Mouse (Mus musculus): Measurements from ENCODE around the gene Mcoln1. TPM values are rescaled to one million over a fixed set of nuclear protein-coding genes. Genes with fewer than 3 reads are reported as not detected.

Gene Mcoln1
- 31.9 TPM for polyA plus RNA-seq (2017; shearing (Covaris generic))

DNA sequence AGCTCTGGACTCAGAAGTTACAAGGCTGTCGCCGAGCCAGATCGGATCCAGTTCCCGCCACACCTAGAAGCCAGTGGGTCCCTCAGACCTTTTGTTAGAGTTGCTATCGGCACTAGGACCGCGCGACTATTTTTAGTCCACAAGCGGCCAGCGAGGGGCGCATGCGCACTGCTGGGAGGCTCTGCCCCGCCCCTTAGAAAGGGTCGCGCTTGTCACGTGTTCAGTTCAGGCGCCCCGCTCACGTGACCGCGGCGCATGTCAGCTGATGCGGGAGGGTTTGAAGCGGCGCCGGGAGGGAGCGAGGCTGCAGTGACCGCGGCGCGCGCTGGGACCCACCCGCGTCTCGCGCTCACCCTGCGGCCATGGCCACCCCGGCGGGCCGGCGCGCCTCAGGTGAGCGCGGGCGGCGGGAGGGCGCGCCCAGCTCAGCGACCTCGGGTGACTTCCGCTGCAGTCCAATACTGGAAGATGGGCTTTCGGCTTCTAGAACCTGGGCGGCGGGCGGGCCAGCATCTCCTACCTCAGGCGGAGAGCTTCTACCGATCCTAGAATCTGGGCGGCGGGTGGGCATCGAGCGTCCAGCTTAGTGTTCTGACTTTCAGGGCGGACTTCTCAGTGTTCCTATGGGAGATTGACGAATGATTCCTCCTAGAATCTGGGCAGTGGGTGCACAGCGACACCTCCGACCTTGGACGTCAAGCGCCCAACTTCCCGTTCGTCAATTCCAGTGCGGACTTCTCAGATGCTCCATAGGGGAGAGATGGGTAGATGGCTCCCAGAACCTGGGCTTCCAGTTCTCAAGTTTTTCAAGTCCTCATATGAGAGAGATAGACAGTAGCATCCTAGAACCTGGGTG is at the start of gene Mcoln1:
TSS of gene Mcoln1 (plus strand) at position 223 of the 856 bp plus-strand sequence.

DNA sequence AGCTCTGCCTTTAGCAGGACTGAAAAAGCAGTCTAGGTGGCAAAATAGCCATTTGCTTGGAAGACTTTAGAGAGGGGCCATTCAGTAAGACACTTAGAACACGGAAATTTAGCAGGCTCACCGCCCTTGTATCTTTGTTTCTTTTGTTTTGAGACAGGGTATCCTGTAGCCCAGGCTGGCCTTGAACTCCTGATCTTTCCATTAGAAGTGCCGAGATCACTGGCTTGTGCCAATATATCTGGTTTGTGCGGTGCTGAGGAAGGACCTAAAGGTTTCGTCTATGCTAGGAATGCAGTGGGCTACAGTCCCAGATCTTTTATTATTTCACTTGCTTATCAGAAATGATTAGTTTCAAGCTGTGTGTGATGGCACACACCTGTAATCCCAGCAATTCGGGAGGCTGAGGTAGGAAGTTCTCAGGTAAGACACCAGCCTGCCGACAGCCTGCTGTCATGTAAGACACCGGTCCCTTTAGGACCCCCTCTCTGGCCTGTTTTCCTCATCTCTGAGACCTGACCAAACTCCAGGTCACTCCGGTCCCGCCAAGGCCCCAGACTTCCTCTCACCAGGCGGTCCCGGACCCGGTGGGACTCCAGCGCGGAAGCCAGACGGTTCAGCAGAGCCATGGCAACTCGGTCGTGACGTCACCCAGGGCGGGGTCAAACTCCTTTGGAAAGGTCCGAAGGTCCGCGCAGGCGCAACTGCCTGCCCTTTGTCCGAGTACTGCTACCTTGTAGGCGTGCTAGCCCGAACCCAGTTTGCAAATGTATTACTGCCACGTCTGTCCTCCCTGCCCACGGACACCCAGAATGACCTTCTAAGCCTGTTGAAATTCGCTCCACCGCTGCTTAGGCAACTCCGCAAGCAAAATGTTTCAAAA is 33.0 kb upstream of the Mcoln1 start, which contains the start of gene Pex11g:
TSS of gene Pex11g (minus strand) at position 675 of the 880 bp plus-strand sequence.

DNA sequence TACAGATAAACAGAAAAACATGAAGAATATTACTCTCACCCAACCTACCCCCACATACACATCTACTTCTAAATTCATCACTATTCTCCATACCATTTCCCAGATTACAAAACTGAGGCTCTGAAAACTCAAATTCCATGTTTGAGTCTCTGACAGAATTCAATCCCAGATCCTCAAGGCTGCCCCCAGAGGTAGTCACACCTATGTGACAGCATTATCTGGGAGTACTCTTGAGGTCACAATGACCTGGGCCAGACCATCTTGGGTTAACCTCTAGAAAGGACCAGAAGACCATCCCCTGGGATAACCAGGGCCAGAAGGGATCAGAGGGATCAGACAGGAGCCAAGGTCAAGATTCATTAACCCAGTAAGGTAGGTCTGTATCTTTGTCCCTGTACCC is 29.7 kb upstream of the Mcoln1 start, which contains the start of gene Tex45:
TSS of gene Tex45 (plus strand) at position 301 of the 400 bp plus-strand sequence.

DNA sequence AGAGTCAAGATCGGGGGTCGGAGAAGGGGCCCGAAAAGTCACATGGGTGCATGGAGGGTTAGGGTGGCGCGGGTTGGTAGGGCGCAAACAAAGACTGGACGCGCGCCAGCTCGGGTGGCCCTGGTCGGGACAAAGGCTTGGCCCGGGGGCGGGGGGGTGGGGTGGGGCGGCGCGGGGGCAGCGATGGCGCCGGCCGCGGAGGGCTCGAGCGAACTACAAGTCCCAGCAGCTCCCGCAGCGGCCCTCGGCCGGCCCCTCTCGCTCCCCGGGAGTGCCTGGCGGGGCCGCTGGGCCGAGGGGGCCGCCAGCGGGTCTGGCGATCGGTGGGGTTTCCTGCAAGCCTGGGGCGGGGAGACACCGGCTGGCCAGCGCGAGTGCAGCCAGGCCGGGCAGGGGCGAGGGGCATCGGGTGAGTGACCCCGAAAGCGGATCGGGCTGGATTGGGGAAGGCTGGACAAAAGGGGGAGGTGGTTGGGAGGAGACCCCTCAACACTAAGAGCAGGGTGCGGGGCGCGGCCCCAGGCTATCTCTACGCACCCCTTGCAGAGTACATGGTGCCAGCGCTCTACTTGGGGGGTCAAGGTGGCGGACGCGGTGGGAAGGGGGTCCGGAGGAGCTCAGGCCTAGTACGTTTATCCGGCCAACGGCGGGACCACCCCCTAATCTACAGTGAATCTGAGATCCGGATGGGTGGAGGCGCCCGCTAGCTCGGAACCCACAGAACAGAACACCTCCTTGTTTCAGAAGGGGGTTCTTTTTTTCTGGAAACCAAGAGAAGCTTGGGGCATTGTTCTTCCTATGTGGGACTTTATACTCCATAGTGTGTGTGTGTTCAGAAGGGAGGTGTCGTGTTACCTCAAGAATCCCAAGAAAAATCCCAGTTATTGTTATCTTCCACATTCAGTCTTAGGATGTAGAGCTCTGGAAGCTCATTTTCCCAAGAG is 7.1 kb upstream of the Mcoln1 start, which contains the start of gene Zfp358:
TSS of gene Zfp358 (plus strand) at position 238 of the 944 bp plus-strand sequence.

DNA sequence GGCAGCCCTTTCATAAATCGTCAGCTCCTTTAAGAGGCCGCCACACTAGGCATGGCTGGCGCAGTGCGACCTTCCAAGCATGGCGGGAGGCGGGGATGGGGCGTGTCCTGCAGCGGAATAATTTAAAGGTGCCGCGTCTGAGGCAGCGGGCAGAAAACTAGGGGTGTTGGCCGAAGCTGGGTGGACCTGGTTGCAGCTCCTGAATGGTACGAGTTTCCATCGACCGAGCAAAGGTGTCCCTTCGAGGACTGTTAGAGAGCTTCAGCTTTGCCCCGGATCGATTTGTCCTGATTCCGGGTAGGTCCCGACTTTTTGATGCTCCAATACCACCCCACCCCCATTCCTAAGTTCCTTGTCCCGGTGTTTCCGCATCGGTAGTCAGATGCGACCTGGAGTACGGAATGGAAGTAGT is 15.0 kb downstream of the Mcoln1 start, which contains the start of gene Pnpla6:
TSS of gene Pnpla6 (plus strand) at position 125 of the 412 bp plus-strand sequence.

Other genes with a start within 250 kb of the Mcoln1 start
- gene Insr, start 220.8 kb upstream of the Mcoln1 start, polyA plus RNA-seq (2017; shearing (Covaris generic)): 27.1 TPM
- gene A430078G23Rik, start 147.0 kb upstream of the Mcoln1 start, polyA plus RNA-seq (2017; shearing (Covaris generic)): 75.6 TPM
- 51.8 TPM for gene Arhgef18, start 107.5 kb upstream of the Mcoln1 start, polyA plus RNA-seq (2017; shearing (Covaris generic))
- 5.8 TPM for gene Pex11g, start 32.8 kb upstream of the Mcoln1 start, polyA plus RNA-seq (2017; shearing (Covaris generic))
- not detected for gene Tex45, start 29.6 kb upstream of the Mcoln1 start, polyA plus RNA-seq (2017; shearing (Covaris generic))
- 3.2 TPM for gene Zfp358, start 7.3 kb upstream of the Mcoln1 start, polyA plus RNA-seq (2017; shearing (Covaris generic))
- gene Pnpla6, start 14.9 kb downstream of the Mcoln1 start, polyA plus RNA-seq (2017; shearing (Covaris generic)): 65.1 TPM
- gene C330021F23Rik, start 67.5 kb downstream of the Mcoln1 start, polyA plus RNA-seq (2017; shearing (Covaris generic)): not detected
- not detected for gene Camsap3, start 86.8 kb downstream of the Mcoln1 start, polyA plus RNA-seq (2017; shearing (Covaris generic))
- 119 TPM for gene Xab2, start 120.9 kb downstream of the Mcoln1 start, polyA plus RNA-seq (2017; shearing (Covaris generic))
- 134 TPM for gene Pet100, start 121.1 kb downstream of the Mcoln1 start, polyA plus RNA-seq (2017; shearing (Covaris generic))
- 0.40 TPM for gene Pcp2, start 125.1 kb downstream of the Mcoln1 start, polyA plus RNA-seq (2017; shearing (Covaris generic))
- 238 TPM for gene Stxbp2, start 130.5 kb downstream of the Mcoln1 start, polyA plus RNA-seq (2017; shearing (Covaris generic))
- not detected for gene Retn, start 155.3 kb downstream of the Mcoln1 start, polyA plus RNA-seq (2017; shearing (Covaris generic))
- not detected for gene Mcemp1, start 165.3 kb downstream of the Mcoln1 start, polyA plus RNA-seq (2017; shearing (Covaris generic))
- gene Fcor, start 171.9 kb downstream of the Mcoln1 start, polyA plus RNA-seq (2017; shearing (Covaris generic)): not detected
- gene Trappc5, start 175.8 kb downstream of the Mcoln1 start, polyA plus RNA-seq (2017; shearing (Covaris generic)): 39.1 TPM
- gene Fcer2a, start 193.7 kb downstream of the Mcoln1 start, polyA plus RNA-seq (2017; shearing (Covaris generic)): 0.37 TPM
- gene Clec4g, start 220.2 kb downstream of the Mcoln1 start, polyA plus RNA-seq (2017; shearing (Covaris generic)): not detected
- gene Cd209a, start 248.5 kb downstream of the Mcoln1 start, polyA plus RNA-seq (2017; shearing (Covaris generic)): not detected